Mouse (Mus musculus) activated CD4-positive, CD25-positive, alpha-beta regulatory T cell, adult 9 weeks (primary cell): ENCODE results near the gene Trhr2. TPM values are rescaled to one million over a fixed set of nuclear protein-coding genes. Genes with fewer than 3 reads are reported as not detected.

Source experiments
- polyA plus RNA-seq: library from polyadenylated mRNA; unstranded; fragments of 100-300 nt; shearing (Covaris generic); gene quantifications from one replicate; pipeline ENCODE4 v1.2.1, GENCODE M21; 2017

Trhr2 gene
- polyA plus RNA-seq: not detected

DNA sequence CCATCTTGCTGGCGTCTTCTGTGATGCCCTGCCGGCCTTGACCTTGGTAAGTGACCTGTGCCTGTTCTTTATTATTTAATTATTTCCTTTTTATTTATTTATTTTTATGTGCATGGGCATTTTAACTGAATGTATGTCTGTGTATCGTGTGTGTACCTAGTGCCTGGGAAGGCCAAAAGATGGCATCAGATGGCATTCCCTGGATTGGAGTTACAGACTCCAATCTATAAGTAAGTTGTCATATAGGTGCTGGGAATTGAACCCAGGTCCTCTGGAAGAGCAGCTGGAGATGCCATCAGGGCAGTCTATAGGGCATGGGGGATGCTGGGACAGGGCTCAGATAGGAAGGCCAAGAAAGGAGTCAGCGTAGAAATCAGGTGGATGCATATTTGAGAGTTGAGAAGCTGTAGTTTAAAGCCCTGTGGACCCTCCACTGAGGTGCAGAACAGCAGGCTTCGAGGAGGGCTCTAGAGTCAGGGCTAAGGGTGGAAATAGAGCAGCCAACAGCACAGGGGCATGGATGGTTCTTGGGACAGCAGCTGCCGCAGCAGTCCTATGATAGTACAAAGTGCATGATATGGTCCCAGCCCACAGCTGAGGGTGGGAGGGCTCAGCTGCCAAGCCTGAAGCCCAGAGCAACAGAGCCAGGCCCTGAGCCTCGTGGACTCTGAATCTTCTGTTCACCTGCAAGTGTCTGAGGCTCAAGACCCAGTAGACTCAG, at the start of gene Trhr2:
Trhr2 (minus strand) TSS at position 51 of the 721 bp plus-strand sequence.

GRCm38 (mm10) chr8:122376365-122377231, 16.1 kb upstream of the Trhr2 start, which contains the start of gene Zc3h18:
Zc3h18 (plus strand) TSS chr8:122376609.

Other genes starting within 250 kb of the Trhr2 start
- gene Zfpm1, start 78.6 kb downstream of the Trhr2 start, polyA plus RNA-seq: 0.89 TPM
- 57.6 TPM for gene Zc3h18, start 15.9 kb upstream of the Trhr2 start, polyA plus RNA-seq
- 0.66 TPM for gene Il17c, start 61.3 kb upstream of the Trhr2 start, polyA plus RNA-seq
- gene Cyba, start 72.2 kb upstream of the Trhr2 start, polyA plus RNA-seq: 1,075 TPM
- gene Mvd, start 82.7 kb upstream of the Trhr2 start, polyA plus RNA-seq: 33.1 TPM
- 4.1 TPM for gene Snai3, start 100.0 kb upstream of the Trhr2 start, polyA plus RNA-seq
- gene Rnf166, start 115.3 kb upstream of the Trhr2 start, polyA plus RNA-seq: 32.2 TPM
- gene Ctu2, start 115.4 kb upstream of the Trhr2 start, polyA plus RNA-seq: 80.9 TPM
- gene Piezo1, start 190.6 kb upstream of the Trhr2 start, polyA plus RNA-seq: 5.9 TPM
- gene Cdt1, start 207.3 kb upstream of the Trhr2 start, polyA plus RNA-seq: 13.3 TPM
- 226 TPM for gene Aprt, start 216.2 kb upstream of the Trhr2 start, polyA plus RNA-seq